Mouse (Mus musculus) ES-Bruce4 (cell line): ENCODE measurements at regions not wholly inside any gene's neighbourhood (a gene's known extent, or its start where the extent isn't known, plus 50 kb on each side); places are given as distances from the start of the nearest gene placed in this dataset.
A peak's percentile ranks its signal among the peaks of the same experiment; 100 is the strongest.

Experiments
- H3K27ac ChIP-seq: 2 replicates; pipeline ENCODE4 v1.5.1; 2012; ENCODE audit warnings: low read length, inconsistent platforms; ENCODE audit not compliant: insufficient read depth
- H3K27me3 ChIP-seq: 2 replicates; pipeline ENCODE4 v1.6.1; 2012; ENCODE audit warnings: mild to moderate bottlenecking, low read length, inconsistent platforms; ENCODE audit not compliant: control insufficient read depth, poor library complexity, insufficient read depth, severe bottlenecking
- H3K36me3 ChIP-seq: 2 replicates; pipeline ENCODE4 v1.6.1; 2012; ENCODE audit warnings: inconsistent platforms, mild to moderate bottlenecking, low read length, moderate library complexity; ENCODE audit not compliant: control insufficient read depth, poor library complexity, insufficient read depth, severe bottlenecking
- H3K4me1 ChIP-seq: one replicate; pipeline ENCODE4 v1.8.1; 2011; ENCODE audit warnings: low read length; ENCODE audit not compliant: control insufficient read depth, insufficient read depth
- H3K4me3 ChIP-seq: 2 replicates; pipeline ENCODE4 v1.5.1; 2011; ENCODE audit warnings: low read depth, mild to moderate bottlenecking, low read length
- H3K9ac ChIP-seq: 2 replicates; pipeline ENCODE4 v1.6.1; 2012; ENCODE audit warnings: low read depth, mild to moderate bottlenecking, inconsistent platforms; ENCODE audit not compliant: poor library complexity, severe bottlenecking
- H3K9me3 ChIP-seq: replicated peaks from 2 replicates; pipeline ENCODE4 v1.6.1; 2012; ENCODE audit warnings: mild to moderate bottlenecking, low read length, inconsistent platforms; ENCODE audit not compliant: control insufficient read depth, poor library complexity, insufficient read depth, severe bottlenecking
- CTCF ChIP-seq: IDR thresholded peaks from one replicate; pipeline ENCODE4 v1.8.1; 2011; ENCODE audit warnings: low read depth, low read length
- EP300 ChIP-seq: IDR thresholded peaks from 2 replicates; pipeline ENCODE4 v1.6.1; 2011; ENCODE audit warnings: low read depth, low read length; ENCODE audit not compliant: insufficient read depth
- POLR2A ChIP-seq: IDR thresholded peaks from one replicate; pipeline ENCODE4 v1.8.1; 2011; ENCODE audit warnings: low read length; ENCODE audit not compliant: insufficient read depth

DNA sequence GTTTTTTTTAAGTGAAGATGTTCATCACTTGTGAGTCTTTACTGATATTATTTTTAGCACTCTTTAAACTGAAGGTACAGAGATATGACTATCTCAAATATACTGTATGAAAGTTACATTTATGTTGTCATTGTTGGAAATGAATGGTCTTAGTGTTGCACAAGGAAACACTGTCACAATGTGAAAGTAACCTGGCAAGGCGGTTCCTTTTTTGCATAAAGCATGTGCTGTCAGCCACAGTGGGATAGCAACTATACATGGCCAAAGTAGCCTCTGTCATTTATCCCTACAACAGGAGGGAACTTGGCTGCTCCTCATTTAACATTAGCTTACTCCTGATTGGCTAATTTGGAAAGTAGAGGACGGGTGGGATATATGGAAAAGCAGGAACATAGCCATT, 94.3 kb downstream of the Gm5447 start:
- H3K27ac ChIP-seq, result no peak overlapping the region
- H3K36me3 ChIP-seq, result no peaks in the 10 kb centered on the region
- no peaks in the 10 kb centered on the region for H3K4me1 ChIP-seq
- H3K9me3 ChIP-seq, result no peaks in the 10 kb centered on the region
- H3K9ac ChIP-seq, result no peak overlapping the region
- H3K4me3 ChIP-seq, result no peak overlapping the region
- TF ChIP-seq CTCF (no peak), POLR2A (no peak), EP300 (no peak)
- no peaks in the 10 kb centered on the region; the same call in 1 of the 2 replicates for H3K27me3 ChIP-seq

DNA sequence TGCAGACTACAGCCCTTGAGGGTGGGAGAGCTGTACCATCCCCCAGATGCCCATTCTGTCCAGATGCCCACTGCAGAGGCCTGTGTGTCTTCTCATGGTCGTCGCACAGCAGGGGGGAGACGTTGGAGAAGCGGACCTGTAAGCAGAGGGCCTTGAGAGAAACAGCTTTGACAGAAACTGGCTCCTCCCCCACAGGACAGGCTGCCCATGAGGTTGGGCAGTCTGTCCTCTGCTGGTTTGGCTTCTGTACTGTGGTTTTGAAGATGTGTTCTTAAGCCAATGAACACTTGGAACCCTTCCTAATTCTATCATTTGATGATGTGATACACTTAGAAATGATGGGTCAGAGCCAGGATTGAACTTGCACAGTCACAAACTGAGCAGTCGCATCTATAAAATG, 102.5 kb downstream of the Gm5447 start:
- H3K9me3 ChIP-seq, result no peaks in the 10 kb centered on the region
- no peaks in the 10 kb centered on the region for H3K36me3 ChIP-seq
- no peak overlapping the region for H3K4me3 ChIP-seq
- no peak overlapping the region for H3K27ac ChIP-seq
- no peak overlapping the region for H3K9ac ChIP-seq
- no peaks in the 10 kb centered on the region for H3K27me3 ChIP-seq
- TF ChIP-seq EP300, result no peak
- no peak for TF ChIP-seq CTCF
- TF ChIP-seq POLR2A, result no peak
- H3K4me1 ChIP-seq, result no peaks in the 10 kb centered on the region

DNA sequence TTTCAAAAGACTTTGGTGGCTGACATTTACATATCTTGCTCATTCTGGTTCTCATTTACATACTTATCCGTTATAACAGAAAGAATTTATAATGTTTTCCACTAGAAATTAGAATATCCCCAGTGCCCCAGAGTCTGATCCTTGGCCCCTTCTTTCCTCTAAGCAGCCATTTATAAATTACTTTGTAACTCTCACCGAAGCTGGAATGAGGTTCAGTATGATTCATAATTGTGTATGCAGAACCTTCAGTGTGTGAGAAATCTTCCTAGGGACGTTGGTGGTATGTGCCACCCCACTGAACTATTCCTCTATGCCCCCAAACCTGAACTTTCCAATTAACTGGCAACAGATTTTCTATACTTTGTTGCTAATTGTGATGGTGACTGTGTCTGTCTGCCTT, 104.7 kb downstream of the Gm5447 start:
- Histone ChIP-seq H3K27ac (no peak overlapping the region), H3K36me3 (no peaks in the 10 kb centered on the region), H3K9me3 (no peaks in the 10 kb centered on the region), H3K27me3 (no peaks in the 10 kb centered on the region), H3K4me1 (no peaks in the 10 kb centered on the region), H3K9ac (no peak overlapping the region), H3K4me3 (no peak overlapping the region)
- no peak for TF ChIP-seq EP300

DNA sequence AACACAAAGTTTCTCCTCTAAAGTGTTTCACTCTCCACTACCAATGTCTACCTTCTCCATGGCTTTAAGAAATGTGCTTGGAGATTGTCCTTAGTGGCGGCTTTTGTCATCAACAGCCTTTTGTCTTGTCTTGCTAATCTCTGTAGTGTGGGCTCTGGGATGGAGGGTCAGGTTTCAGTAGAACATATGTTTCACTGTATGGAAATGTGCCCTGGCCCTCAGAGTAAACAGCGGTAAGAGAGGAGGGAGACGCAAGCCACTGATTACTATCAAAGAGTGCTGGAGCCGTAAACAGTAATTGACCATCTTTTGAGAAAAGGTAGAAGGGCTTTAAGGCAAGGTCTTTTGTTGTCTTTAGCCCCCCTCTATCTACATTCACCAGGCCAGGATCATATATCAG, 106.2 kb downstream of the Gm5447 start:
- no peak overlapping the region for H3K4me3 ChIP-seq
- no peak overlapping the region for H3K27ac ChIP-seq
- H3K4me1 ChIP-seq, result no peaks in the 10 kb centered on the region
- no peak overlapping the region for H3K9ac ChIP-seq
- TF ChIP-seq POLR2A (no peak), EP300 (no peak), CTCF (no peak)
- no peaks in the 10 kb centered on the region for H3K36me3 ChIP-seq
- H3K27me3 ChIP-seq, result no peaks in the 10 kb centered on the region
- no peaks in the 10 kb centered on the region for H3K9me3 ChIP-seq

DNA sequence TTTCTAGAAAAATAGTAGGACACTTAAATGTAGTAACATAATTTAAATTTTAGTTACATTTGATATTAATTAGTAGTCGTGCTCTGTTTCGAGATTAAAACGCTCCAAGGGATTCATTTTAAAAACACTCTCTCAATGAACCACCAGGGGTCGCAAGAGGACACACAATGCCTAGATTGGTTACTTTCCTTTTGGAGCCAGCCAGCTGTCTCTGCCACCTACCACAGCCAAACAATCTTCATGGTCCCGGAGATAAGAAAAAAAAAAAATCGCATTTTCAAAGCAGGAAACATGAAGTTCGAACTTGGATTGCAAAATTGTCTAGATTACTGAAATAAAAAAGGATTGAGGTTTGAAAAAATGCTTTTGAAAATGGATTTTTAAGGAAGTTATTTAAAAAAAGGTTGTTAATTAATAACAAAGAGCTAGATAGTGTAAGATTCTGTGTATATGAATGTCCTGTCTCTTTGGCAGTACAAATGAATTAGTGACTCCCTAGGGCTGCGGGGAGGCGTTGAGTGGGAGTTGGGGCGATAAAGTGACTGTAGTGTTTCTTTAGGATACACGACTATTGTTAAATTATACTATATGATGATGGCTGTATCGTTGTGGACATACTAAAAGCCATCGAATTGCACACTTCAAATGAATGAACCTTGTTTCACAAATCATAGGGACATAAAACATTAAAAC, 108.6 kb downstream of the Gm5447 start:
- no peak overlapping the region for H3K27ac ChIP-seq
- TF ChIP-seq CTCF, result peak; percentile 28
- TF ChIP-seq EP300, result no peak
- no peak overlapping the region for H3K4me3 ChIP-seq
- no peaks in the 10 kb centered on the region for H3K27me3 ChIP-seq
- no peaks in the 10 kb centered on the region for H3K9me3 ChIP-seq
- H3K4me1 ChIP-seq, result no peaks in the 10 kb centered on the region
- no peak overlapping the region for H3K9ac ChIP-seq
- no peaks in the 10 kb centered on the region for H3K36me3 ChIP-seq

DNA sequence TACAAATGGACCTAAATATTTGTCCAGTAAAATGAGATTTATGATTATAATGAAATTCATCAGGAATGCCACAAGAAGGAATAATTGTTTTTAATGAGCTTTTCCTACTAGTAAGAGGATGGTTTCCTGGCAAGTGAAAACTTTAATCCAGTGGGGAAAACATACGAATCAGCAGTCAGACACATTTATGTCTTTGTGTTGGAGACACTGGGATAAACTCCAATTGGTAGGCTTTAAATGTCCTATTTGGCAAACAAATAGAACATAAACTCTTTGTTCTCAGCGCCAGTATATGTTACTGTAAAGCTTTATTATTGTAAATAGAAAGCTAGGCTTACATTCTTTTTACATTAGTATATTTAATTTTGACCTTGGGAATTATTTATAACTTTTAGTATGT, 127.0 kb downstream of the Gm5447 start:
- H3K27me3 ChIP-seq, result no peaks in the 10 kb centered on the region
- TF ChIP-seq POLR2A (no peak), CTCF (no peak), EP300 (no peak)
- H3K4me1 ChIP-seq, result no peaks in the 10 kb centered on the region
- no peak overlapping the region for H3K9ac ChIP-seq
- H3K36me3 ChIP-seq, result no peaks in the 10 kb centered on the region
- H3K4me3 ChIP-seq, result no peak overlapping the region
- no peak overlapping the region for H3K27ac ChIP-seq
- H3K9me3 ChIP-seq, result no peaks in the 10 kb centered on the region
